Mouse (Mus musculus) adrenal gland, postnatal 25 days (tissue): Measurements from ENCODE around the gene Hkdc1. TPM values are rescaled to one million over a fixed set of nuclear protein-coding genes. Genes with fewer than 3 reads are reported as not detected.

ENCODE experiments used
- DNase-seq: peaks from one replicate; pipeline ENCODE4 v3.0.0; 2021; ENCODE audit warnings: mixed read lengths
- total RNA-seq: library from RNA; stranded (reverse); gene quantifications from 2 replicates; pipeline ENCODE4 v1.2.3, GENCODE M21; 2021

Gene Hkdc1
- total RNA-seq, 1 experiment from 2014 or later = not detected

DNA sequence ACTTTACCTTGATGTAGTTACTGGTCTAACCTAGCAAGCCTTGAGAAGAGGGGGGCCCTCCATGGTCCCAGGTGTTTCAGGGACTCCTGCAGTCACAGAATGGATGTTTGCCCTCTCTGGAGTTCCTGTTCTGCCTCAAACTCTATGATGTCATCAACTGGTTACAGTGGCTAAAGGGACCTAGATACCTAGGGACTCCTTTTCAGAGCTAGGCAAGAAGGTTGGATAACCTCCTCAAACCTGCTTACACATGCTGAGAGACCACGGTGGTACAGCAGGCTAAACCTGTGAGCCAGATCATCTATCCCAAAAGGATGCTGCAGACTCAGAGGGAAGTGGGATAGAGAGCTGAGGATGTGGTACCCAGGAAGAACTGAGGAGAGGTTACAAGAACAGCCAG, 42.5 kb downstream of the Hkdc1 start, which contains the start of gene Hk1:
Gene Hk1 (minus strand): TSS at position 101 of the 400 bp plus-strand sequence.
- no peak for DNase-seq

DNA sequence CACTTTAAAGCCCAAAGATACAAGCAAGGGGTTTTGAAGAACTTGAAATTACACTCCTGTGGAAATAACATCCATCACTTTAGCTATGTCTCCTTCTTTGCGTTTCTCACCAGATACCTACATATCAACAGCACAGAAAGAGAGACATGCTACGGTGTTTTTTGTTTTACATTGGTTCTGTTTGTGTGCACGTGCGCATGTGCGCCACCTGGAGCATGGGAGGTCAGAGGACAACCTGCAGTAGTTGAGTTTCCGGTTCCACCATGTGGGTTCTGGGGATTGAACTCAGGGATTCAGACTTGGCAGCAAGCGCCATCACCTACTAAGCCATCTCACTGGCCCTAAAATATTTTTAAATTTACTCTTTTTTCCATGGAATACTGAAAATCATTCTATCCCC, 63.5 kb downstream of the Hkdc1 start:
- DNase-seq = no peak

DNA sequence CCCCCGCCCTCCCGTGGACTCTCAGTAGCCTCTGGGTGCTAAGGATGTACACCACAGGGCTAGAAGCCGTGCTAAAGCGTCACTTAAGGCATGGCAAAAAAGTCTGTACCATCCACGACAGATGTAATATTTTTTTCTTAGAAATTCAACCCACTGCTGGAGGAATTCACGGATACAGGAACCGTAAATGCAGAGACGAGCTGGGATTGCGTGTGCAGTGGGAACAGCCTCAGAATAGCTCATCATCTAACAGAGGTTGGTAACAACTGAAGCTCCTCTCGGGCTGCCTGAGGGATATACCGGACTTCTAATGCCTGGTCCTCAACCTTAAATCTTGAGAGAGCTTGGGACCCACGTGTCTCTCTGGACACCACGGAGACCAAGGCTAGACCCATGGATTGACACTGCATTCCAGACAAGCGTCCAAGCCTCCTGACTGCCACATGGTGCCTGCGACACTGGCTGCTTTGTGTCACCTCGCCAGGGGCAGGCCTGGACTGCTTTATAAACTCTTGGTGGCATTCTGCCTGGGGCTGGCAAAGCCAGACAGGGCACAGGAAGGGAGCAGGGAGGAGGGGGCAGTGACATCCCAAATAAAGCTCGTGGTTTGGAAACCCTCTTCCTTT, 66.1 kb downstream of the Hkdc1 start:
- DNase-seq = no peak

DNA sequence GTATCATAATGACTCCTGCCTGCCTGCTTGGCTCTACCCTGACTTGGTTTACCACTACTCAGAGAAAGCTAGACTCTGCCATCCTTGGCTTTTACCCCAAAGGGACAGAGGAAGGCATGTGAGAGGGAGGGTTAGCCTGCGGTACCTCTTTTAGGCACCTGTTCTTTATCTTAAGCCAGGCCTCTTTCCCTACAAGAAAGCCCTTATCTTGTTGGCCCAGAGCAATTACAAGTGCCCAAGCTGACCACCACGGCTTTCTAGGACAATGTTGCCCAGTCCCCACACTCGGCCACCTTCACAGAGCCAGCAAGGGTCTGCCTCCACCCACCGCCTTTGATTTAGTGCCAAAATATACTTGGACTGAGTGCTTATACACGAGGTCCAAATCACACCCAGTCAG, 77.1 kb downstream of the Hkdc1 start:
- DNase-seq = no peak

DNA sequence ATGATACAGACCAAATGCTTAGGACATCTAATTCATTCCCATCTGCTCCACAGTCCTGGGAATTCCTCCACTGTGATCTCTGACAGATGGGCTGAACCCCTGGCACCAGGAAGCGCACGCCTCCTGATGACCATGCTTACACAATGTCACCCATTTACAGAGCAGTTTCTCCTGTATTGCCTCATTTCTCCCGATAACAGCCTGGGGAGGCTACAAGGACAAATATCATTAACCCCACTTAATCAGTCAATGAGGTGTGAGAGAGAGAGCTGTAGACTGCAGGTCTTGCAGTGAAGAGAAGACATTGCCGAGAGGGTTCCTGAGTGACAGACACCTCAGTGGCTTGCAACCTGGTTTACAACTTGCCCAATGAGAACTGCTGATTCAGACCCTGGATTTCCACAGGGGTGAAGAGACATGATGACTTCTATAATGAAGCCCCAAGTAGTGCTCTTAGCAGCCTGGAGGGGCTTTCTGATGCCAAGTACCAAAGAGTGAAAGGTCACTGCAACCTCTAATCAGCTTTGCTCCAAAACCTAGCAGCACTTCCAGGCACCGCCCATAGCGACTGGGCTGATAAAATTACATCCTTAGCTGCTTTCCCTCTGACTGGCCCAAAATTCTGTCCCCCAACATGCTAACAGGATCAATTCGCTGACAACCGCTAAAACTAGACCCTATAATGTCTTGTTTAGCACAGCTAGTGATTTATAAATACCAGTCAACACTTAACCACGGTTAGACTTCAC, 78.1 kb downstream of the Hkdc1 start:
- no peak for DNase-seq

DNA sequence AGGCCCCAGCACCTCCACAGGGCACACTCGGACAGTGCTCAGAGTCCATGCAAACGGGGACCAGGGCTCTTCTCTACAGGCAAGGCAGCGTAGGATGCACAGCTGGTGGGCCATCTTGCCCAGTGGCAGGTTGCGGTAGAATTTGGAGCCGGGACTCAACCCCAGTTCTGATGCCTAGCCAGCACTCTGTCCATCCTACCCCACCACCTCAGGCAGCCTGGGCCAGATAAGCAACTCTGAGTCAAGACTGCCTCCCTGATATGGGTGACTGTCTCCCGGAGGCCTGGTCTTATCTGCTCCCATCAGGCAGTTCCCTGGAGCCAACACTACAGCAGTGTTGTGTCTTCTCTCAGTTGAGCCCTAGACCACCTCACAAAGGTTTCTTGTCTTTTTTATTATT, 79.8 kb downstream of the Hkdc1 start:
- no peak for DNase-seq

DNA sequence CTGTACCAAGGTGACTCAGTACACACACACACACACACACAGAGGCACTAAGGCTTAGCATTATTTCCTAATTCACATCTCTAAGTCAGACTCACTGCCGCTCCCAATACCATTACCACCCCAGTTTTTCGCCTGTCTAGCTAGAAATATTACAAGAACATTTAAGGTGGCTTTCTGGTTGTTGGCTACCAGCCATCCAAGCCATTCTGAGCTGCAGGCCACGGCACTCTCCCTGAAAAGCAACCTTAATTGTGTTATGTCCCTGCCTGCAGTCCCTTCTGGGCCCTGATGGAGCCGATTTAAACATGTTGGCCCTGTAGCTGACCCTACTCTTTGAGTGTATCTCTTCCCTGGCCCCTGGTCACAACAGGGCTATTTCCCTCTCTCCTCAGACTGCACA, 80.3 kb downstream of the Hkdc1 start:
- no peak for DNase-seq

DNA sequence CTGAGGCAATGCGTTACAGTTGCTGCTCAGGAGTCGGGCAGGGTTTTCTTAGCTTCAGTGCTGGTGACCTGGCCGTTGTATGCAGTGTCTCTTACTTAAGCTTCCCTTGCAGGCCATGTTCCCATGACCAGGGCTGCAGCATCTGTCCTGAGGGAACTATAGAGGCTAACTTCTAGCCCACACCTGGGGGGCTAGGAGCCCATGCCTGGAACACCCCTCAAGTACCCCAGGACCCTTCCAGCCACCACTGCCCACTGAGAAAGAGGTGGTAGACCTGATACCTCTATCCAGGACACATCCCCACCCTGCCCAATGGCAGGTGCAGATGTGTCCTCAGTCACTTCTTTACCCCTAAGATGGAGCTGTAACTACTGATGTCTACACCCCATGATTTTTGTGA, 81.3 kb downstream of the Hkdc1 start:
- DNase-seq = no peak

DNA sequence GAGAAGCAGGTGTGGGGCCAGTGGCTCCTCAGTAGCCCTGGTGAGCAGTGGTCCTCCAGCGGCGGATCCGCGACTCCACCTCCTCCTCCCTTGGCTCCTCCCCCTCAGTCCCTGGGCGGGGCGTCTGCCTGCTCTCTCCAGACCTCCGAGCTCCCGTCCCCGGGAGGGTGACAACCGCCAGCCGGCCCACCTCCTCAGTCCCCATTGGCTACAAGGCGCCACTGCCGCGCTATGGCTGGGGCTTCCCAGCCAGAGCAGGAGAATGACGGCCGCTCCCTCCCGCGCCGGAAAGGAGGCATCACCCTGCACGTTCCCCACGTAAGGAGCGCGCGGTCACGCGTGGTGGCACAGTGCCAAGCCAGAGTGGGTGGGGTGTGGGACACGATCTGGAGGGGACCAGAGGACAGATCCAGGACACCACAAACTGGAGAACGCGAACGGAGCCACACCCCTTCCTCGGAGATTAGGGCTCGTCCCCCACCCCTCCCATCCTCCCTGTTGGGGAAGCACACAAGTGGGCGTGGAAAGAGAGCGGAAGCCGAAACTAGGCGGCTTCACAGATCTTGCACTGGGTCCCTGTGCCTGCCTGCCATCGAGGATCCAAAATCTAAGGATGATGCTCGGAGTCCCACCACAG, 82.1 kb downstream of the Hkdc1 start:
- DNase-seq = peak; percentile 99

DNA sequence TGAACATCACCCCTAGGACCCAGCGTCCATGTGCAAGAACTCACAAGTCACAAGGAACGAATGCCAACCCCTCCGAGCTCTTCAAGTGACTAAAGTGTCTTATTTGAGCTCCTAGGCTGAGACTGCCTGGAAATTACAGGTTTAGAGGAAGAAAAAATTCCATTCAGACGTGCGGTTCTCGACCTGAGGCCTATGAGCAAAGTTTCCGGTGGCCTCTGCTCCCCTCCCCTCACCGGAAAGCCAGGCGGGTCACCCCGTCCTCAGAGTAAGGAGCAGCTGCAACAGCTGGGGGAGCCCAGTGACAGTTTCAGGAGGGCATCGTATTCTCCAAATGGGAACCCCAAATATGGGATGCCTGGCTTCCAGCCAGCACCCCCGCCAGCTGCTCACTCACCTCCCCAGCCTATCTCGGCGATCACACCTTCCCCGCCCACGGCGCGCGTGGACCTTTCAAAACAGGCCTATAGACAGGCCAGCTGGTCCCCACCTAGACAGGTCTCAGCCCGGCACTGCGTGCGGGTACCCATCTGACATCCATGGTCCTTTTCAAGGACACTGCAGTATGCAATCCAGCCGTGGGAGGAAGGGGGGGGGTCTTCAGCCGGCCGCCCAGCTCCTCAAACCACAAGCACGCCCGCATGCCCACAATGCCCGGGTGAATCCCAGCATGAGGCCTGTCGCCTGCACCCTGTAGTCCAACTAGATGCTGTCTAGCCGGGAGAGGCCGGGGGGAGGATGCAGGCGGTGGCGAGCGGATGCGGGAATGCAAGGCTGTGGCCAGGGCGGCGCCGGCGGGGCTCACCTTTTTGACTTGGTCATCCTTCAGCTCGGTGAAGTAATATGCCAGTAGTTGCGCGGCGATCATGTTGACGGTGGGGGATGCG, 82.8 kb downstream of the Hkdc1 start:
- peak; percentile 31 for DNase-seq

DNA sequence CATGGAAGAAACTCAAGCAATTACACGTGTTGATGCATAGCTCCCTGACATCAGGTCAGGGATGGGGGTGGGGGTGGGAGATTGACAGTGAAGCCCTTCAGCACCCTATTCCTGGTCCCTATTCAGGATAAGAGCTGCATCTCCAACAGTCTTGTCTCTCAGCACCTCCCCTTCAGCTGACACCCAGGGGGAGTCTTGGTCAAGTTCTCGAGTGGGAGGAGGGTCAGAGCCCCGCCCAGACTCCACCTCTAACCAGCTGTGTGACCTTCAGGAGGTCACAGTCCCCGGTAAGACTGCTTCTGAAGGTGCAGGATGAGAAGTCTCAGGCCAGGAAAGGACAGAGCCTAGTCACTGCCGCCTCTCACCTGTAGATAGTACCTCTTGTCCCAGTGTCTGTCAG, 83.7 kb downstream of the Hkdc1 start:
- no peak for DNase-seq

DNA sequence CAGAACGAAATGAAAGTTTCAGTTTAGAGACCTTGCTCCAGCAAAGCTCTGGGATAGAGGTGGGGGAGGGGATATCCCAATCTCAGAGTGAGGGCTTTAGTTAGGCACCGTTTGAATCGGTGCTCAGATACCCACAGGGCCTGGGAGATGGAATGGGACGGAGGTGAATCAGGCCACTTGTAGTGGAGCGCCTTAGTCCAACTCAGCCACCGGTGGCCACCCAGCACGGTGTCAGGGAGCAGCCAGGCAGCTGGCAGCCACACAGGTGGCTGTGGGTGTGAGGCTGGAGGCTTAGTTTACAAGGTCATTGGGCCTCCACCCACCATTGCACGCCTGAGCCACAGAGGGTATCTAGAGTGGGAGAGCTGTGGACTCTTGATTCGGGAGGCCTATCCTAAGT, 84.1 kb downstream of the Hkdc1 start:
- no peak for DNase-seq

DNA sequence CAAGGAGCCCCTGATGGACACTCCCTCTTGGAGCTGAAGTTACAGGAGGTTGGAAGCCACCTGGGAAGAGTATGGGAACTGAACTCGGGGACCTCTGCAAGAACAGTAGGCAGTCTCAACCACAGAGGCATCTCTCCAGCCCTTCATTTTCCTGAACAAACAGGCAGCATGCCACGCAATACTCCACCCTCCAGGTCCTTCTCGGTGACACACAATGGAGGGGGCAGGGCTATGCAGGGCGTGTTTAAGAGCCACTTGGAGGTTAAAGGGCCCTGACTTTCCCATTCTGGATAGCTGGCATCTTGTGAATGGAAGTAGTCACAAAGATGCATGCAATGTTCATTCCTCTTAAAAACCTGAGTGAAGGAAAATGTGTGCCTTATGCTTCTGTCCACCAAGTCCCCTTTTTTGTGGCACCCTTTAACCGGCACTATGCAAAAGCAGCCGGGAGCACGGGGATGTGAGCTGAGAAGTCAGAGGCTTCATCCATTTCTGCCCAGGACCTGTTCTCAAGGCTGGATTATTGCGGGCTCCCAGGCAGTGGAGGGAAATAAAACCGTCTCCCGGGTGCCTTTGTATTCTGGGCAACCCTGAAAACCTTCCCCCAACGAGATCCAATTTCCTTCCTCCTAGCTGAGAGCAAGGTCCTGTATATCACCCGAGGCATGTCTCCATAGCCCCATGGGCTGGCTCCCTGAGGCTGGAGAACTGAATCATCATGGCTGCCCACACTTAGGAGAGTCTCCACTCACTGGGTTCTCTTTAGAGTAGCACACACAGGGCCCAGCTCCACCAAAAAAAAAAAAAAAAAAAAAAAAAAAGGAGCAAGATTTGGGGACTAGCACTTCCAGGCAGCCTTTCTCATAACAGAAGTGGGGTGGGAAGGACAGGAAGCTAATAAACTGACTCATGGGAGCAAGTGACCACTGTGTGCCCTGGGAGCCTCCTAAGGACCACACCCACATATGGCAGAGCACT, 85.4 kb downstream of the Hkdc1 start:
- no peak for DNase-seq

DNA sequence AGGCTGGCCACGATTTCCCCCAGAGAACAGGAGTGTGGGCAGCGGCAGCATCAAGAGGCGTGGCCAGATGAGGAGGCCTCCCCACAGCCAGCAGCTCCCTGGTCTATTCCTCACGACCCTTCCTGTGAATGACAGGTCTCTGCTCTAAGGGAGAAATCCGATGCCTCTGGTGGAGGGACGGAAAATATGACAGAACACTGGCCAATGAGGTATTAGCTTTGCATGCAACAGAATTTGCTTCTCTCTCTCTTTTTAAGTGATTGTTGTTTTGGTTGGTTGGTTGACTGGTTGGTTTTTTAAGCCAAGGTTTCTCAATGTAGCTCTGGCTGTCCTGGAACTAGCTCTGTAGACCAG, 86.9 kb downstream of the Hkdc1 start:
- DNase-seq = no peak

DNA sequence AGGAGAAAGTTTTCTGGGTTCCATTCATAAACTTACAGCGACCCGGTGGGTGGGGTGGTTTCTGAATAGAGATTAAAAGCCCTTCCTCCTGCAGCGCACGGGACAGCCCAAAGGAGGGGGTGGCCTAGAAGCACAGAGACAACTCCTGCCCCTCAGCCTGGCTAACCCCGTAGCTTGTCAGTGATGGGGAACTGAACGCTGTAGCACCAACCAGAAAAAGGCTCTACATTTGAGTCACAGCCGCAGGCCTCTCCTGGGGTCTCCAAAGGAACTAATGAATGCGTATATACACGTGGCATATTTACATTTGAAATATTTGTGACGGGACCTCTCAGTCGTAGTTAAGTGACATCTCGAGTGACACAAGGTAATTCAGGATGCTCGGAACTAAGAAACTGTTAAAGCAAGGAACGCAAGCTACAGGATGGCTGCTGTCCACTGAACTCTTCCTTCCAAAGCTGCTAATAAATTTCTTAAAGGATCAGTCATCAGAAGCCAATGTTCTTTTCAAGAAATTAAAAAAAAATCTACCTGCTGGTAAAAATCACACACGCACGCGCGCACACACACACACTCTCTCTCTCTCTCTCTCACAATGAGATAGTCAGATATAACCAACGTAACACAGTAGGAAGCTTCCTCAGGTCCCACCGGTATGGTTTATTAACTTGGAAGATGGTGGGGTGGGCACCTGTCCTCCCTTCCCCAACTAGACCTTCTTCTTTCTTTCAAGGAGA, 87.4 kb downstream of the Hkdc1 start:
- no peak for DNase-seq

DNA sequence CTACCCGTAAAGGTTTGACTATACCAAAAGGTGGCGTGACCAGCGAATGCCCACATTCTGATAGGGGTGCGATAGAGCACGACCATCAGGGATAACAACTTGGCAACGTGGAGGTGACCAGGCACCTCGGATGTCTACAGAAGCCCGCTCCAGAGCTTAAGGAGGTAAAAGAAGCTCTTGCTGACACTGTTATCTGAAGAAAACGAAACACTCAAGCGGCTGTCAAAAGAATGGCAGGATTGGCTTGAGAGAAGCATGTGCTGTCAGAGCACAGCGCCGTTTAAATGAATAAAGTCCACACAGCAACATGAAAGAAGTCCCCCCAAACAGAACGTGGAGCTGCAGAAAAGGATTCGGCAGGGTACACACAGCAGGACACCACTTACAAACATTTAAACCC, 89.0 kb downstream of the Hkdc1 start:
- DNase-seq = no peak
